Mouse (Mus musculus) cortical plate, adult 2 months (tissue): ENCODE measurements around the gene Ak8. TPM values are rescaled to one million over a fixed set of nuclear protein-coding genes. Genes with fewer than 3 reads are reported as not detected.
A peak's percentile ranks its signal among the peaks of the same experiment; 100 is the strongest.

Experiments
- H3K27ac ChIP-seq: fragments of 200-500 bp; 2 replicates; pipeline ENCODE4 v1.5.1; 2012; ENCODE audit warnings: low read length, control low read depth, inconsistent platforms; ENCODE audit not compliant: insufficient read depth
- H3K4me1 ChIP-seq: fragments of 200-500 bp; 2 replicates; pipeline ENCODE4 v1.6.1; 2011; ENCODE audit warnings: low read length; ENCODE audit not compliant: control insufficient read depth, insufficient read depth
- H3K4me3 ChIP-seq: fragments of 200-500 bp; 2 replicates; pipeline ENCODE4 v1.5.1; 2011; ENCODE audit warnings: mild to moderate bottlenecking, low read length, control low read depth; ENCODE audit not compliant: insufficient read depth
- CTCF ChIP-seq: fragments of 200-500 bp; IDR thresholded peaks from 2 replicates; pipeline ENCODE4 v1.5.1; 2011; ENCODE audit warnings: mild to moderate bottlenecking, control low read depth, low read length; ENCODE audit not compliant: insufficient read depth; ENCODE audit errors: extremely low read depth
- POLR2A ChIP-seq: fragments of 200-500 bp; IDR thresholded peaks from 2 replicates; pipeline ENCODE4 v1.6.1; 2011; ENCODE audit warnings: mild to moderate bottlenecking, low read length, control low read depth; ENCODE audit not compliant: insufficient read depth; ENCODE audit errors: extremely low read depth
- polyA plus RNA-seq: library from polyadenylated mRNA; depleted of rRNA; stranded (reverse); fragments of >200 nt; gene quantifications from 2 replicates; pipeline ENCODE4 v1.2.3, GENCODE M21; 2012; rRNA removed

Ak8 gene
- 2.2 and 2.7 TPM in 2 replicates for polyA plus RNA-seq

- peak; percentile 80; the same call in 1 of the 2 replicates for TF ChIP-seq POLR2A
- no peak for TF ChIP-seq CTCF
- no peak within 1 kb of the TSS for H3K27ac ChIP-seq
- peak within 1 kb of the TSS; percentile 65 for H3K4me3 ChIP-seq
- H3K4me1 ChIP-seq, result no peaks in the 10 kb centered on the region
Observed at GRCm38 (mm10) chr2:28699361-28700335, at the start of gene Ak8, which contains the start of gene Spaca9. Ak8 (plus strand) TSS chr2:28700164. Spaca9 (minus strand) TSS chr2:28699727.

- H3K4me3 ChIP-seq, result no peak overlapping the region
Observed at GRCm38 (mm10) chr2:28650526-28650925, 49.4 kb upstream of the Ak8 start.

GRCm38 (mm10) chr2:28653351-28653750 lies 46.6 kb upstream of the Ak8 start:
- TF ChIP-seq CTCF (no peak), POLR2A (no peak)
- peaks cover 4% of the 10 kb centered on the region; the same call in 1 of the 2 replicates for H3K4me1 ChIP-seq
- no peak overlapping the region for H3K27ac ChIP-seq
- no peak overlapping the region for H3K4me3 ChIP-seq

More at GRCm38 (mm10) chr2:28650526-28650925, 49.4 kb upstream of the Ak8 start:
- TF ChIP-seq CTCF (no peak), POLR2A (no peak)
- Histone ChIP-seq H3K27ac (no peak overlapping the region), H3K4me1 (peaks cover 4% of the 10 kb centered on the region; the same call in 1 of the 2 replicates)

DNA sequence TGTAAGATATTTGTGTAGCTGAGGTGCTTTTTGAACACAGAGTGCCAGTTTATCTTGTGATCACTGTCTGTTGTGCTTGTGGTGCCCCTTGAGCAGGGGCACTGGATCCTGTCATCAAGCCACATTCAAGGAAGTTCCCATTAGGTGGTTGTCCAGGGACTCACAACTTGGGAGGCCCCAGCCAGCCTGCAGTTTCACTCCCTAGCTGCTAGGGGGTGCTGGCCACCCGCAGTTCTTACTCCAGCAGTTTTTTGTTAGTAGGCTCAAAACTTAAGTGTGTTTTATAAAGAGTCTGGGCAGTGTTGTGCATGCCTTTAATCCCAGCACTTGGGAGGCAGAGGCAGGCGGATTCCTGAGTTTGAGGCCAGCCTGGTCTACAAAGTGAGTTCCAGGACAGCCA lies 45.7 kb upstream of the Ak8 start:
- H3K27ac ChIP-seq, result no peak overlapping the region
- TF ChIP-seq CTCF, result 0 out of 2 replicates have a peak, but pooled peaks have one; percentile 10
- no peak for TF ChIP-seq POLR2A
- peaks cover 4% of the 10 kb centered on the region; the same call in 1 of the 2 replicates for H3K4me1 ChIP-seq
- no peak overlapping the region for H3K4me3 ChIP-seq

DNA sequence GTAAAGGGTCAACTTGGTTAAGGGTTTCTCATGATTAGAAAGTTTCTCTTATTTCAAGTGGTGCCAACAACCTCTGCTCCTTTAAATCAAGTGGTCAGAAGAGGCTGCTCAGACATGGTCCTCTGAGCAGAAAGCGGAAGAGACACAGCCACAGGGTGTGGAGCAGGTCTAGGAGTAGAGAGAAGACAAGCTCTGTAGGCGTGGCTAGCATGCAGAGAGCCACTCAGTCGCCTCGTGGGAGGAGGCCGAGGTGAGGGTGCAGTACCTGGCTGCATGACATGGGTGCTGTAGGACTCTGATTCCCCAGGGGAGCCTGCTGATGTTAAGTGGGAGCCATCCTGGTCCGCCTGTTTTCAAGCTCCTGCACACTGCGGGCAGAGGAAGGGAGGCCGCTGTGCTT lies 43.7 kb upstream of the Ak8 start:
- H3K4me1 ChIP-seq, result peaks cover 4% of the 10 kb centered on the region; the same call in 1 of the 2 replicates
- H3K27ac ChIP-seq, result no peak overlapping the region
- H3K4me3 ChIP-seq, result no peak overlapping the region
- no peak for TF ChIP-seq CTCF
- TF ChIP-seq POLR2A, result no peak

GRCm38 (mm10) chr2:28662891-28663290 lies 37.1 kb upstream of the Ak8 start:
- Histone ChIP-seq H3K4me1 (peaks cover 2% of the 10 kb centered on the region; the same call in 1 of the 2 replicates), H3K4me3 (no peak overlapping the region), H3K27ac (no peak overlapping the region)
- TF ChIP-seq POLR2A (no peak), CTCF (no peak)

DNA sequence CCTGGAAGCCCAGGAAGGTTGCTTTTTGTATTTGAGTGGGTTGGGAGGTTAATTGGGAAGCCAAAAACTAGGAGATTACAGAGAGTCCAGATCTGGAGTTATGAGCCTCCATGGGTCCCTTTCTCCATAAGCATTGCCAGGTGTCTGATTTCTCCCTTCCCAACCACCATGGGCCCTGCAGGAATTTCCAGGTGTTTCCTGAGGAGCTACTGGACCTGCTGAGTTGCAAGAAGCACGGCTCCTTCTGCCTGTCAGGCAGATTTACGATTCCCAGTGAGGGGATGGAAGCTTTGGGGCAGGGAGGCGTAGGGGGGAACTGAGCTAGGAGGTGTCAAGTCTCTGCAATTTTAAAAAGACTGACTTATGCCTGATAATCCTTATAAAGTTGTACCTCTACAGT lies 34.1 kb upstream of the Ak8 start:
- peaks cover 2% of the 10 kb centered on the region; the same call in 1 of the 2 replicates for H3K4me1 ChIP-seq
- no peak overlapping the region for H3K27ac ChIP-seq
- no peak overlapping the region for H3K4me3 ChIP-seq
- TF ChIP-seq POLR2A, result no peak
- no peak for TF ChIP-seq CTCF

DNA sequence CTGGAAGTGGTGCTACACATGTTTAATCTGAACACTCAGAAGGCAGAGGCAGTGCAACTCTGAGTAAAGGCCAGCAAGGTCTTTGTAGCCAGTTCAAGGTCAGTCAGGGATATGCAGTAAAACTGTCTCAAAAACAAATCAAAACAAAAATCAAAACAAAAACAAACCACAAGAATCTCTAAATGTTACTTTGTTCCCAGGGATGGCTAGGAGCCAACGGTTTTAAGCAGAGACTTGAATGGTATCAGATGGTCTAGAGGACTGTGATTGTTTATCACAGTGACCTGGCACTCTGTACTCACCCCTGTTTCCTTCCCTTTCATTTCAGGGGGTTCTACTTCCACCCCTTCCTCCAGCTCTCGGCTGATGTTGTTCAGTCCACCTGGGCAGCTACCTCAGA lies 28.5 kb upstream of the Ak8 start:
- H3K4me1 ChIP-seq, result peaks cover 2% of the 10 kb centered on the region; the same call in 1 of the 2 replicates
- TF ChIP-seq CTCF (no peak), POLR2A (no peak)
- H3K27ac ChIP-seq, result no peak overlapping the region
- no peak overlapping the region for H3K4me3 ChIP-seq

DNA sequence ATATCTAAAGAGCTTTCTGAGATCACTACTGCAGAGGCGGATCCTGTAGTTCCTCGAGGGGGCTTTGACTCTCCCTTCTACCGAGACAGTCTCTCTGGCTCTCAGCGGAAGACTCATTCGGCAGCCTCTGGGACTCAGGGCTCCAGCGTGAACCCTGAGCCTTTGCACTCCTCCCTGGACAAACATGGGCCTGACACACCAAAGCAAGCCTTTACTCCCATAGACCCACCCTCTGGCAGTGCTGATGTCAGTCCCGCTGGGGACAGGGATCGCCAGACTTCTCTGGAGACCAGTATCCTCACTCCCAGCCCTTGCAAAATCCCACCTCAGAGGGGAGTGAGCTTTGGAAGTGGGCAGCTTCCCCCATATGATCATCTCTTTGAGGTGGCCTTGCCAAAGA lies 24.0 kb upstream of the Ak8 start:
- TF ChIP-seq CTCF (no peak), POLR2A (no peak)
- Histone ChIP-seq H3K4me1 (peaks cover under 1% of the 10 kb centered on the region), H3K4me3 (no peak overlapping the region)

More for the DNA sequence above, 24.0 kb upstream of the Ak8 start:
- no peak overlapping the region for H3K27ac ChIP-seq
